Mouse (Mus musculus) adrenal gland, postnatal 10 days (tissue): ENCODE measurements around the gene Ankrd66. TPM values are rescaled to one million over a fixed set of nuclear protein-coding genes. Genes with fewer than 3 reads are reported as not detected.
"Not testable (repeated sequence)": the region's sequence is repeated elsewhere in the genome, so short reads cannot be mapped to it uniquely, and the experiment has no call there.

Experiments used
- DNase-seq: peaks from one replicate; pipeline ENCODE4 v3.0.0; 2021; ENCODE audit warnings: mixed read lengths
- total RNA-seq, 2 experiments: library from RNA; stranded (reverse); gene quantifications; 2 replicates each; pipeline ENCODE4 v1.2.3; 2021

Gene Ankrd66
- total RNA-seq, 2 experiments from 2014 or later = not detected

- not testable (repeated sequence) for DNase-seq
These were observed 6.6 kb downstream of the Ankrd66 start for GRCm38 (mm10) chr17:43536841-43537240.

GRCm38 (mm10) chr17:43534362-43535222, 8.8 kb downstream of the Ankrd66 start:
- peak; percentile 51 for DNase-seq

GRCm38 (mm10) chr17:43531192-43531591, 12.2 kb downstream of the Ankrd66 start:
- DNase-seq = no peak

GRCm38 (mm10) chr17:43530507-43530906, 12.9 kb downstream of the Ankrd66 start:
- DNase-seq = peak; percentile 42

- DNase-seq = no peak
These were observed 23.3 kb downstream of the Ankrd66 start for GRCm38 (mm10) chr17:43520166-43520565.

- peak; percentile 72 for DNase-seq
These were observed 24.6 kb downstream of the Ankrd66 start for GRCm38 (mm10) chr17:43518644-43519409.

- DNase-seq = no peak
These were observed 32.7 kb downstream of the Ankrd66 start for GRCm38 (mm10) chr17:43510782-43511181.

- DNase-seq = no peak
These were observed 38.9 kb downstream of the Ankrd66 start for GRCm38 (mm10) chr17:43504594-43504934.

GRCm38 (mm10) chr17:43503861-43504593, 39.4 kb downstream of the Ankrd66 start:
- DNase-seq = no peak

- DNase-seq = no peak
These were observed 40.8 kb downstream of the Ankrd66 start, which contains the start of gene Mep1a for GRCm38 (mm10) chr17:43502592-43502991. Mep1a (minus strand) TSS chr17:43502812.

- DNase-seq = no peak
These were observed 41.8 kb downstream of the Ankrd66 start for GRCm38 (mm10) chr17:43501631-43502030.

GRCm38 (mm10) chr17:43501223-43501622, 42.2 kb downstream of the Ankrd66 start:
- no peak for DNase-seq

GRCm38 (mm10) chr17:43500513-43500912, 42.9 kb downstream of the Ankrd66 start:
- DNase-seq = no peak

GRCm38 (mm10) chr17:43497521-43497920, 45.9 kb downstream of the Ankrd66 start:
- DNase-seq = no peak

GRCm38 (mm10) chr17:43495502-43495901, 47.9 kb downstream of the Ankrd66 start:
- DNase-seq = no peak

- not testable (repeated sequence) for DNase-seq
These were observed 53.1 kb downstream of the Ankrd66 start for GRCm38 (mm10) chr17:43490371-43490770.

GRCm38 (mm10) chr17:43488439-43489151, 54.8 kb downstream of the Ankrd66 start:
- no peak for DNase-seq

GRCm38 (mm10) chr17:43485982-43486381, 57.5 kb downstream of the Ankrd66 start:
- no peak for DNase-seq
